Mouse (Mus musculus) forelimb bud, embryonic 11.5 days (tissue): Measurements from ENCODE around the gene Rab22a.
"Not testable (repeated sequence)": the region's sequence is repeated elsewhere in the genome, so short reads cannot be mapped to it uniquely, and the experiment has no call there.

Source experiments
- DNase-seq: peaks from one replicate; pipeline ENCODE4 v3.0.0-alpha.2; 2012; ENCODE audit warnings: low read depth, low spot score

Rab22a gene

DNA sequence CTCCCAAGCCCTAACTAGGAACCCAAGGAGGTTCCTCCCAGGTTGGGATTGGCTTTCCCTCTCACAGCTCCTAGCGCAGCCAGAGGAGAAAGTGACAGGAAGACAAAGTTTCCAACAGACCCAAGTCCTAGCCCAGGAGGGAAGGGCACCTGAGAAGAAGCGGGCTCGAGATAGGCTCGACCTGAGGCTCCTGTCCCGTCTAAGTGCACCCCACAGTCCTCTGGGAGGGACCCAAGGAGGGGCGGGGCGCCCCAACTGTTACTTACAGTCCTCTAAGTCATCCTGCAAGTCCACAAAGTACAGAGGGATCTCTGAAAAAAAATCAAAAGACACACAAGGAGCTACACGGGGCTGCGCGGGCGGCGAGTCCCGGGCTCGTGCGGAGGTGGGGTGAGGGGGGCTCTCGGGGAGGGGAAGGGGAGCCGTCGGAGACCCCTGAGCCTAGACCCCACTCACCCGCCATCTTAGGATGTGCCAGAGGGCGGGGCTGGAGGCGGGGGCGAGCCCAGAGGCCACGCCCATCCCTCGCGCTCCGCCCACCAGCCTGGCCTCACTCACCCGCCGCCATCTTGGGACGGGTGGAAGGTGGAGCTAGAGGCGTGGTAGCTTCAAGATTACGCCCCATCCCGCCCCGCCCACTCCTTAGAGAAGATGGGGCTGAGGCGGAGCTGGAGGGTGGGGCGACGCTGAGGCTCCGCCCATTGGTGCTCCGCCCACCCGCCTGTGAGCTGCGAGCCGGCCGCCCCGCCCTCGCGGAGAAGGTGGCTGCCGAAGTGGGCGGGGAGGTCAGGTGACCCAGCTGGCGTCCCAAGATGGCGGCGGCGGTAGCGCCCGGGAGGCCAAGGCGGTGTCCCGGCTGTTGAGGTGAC is at the start of gene Rab22a:
Gene Rab22a, plus strand, starts transcription at position 704 of the 869 bp plus-strand sequence.
- peak; percentile 99 for DNase-seq

- DNase-seq = no peak
These were observed 44.0 kb upstream of the Rab22a start for GRCm38 (mm10) chr2:173615378-173616081.

- no peak for DNase-seq
These were observed 43.4 kb upstream of the Rab22a start for GRCm38 (mm10) chr2:173616156-173616555.

- DNase-seq = no peak
These were observed 40.4 kb upstream of the Rab22a start for GRCm38 (mm10) chr2:173619132-173619531.

GRCm38 (mm10) chr2:173620645-173621044 is 38.9 kb upstream of the Rab22a start:
- DNase-seq = no peak

DNA sequence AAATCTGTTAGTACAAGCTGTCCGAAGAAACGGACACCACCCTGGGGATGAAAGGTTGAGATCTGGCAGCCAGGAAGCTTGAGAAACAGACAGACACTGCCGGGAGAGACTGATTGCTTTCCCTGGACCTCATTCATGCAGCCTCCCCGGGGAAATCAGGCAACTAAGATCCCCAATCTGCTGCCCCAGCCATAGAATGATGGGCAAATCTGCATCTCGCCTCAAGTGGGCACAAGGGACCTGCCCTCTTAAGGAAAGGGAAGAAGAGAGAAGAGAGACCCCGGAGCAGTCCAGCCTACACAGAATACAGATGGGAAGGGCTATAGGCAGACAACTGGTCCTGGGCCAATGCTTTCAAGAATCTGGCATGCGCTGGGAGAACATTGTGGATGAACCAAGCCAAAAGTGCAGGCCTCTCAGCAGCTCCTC is 37.4 kb upstream of the Rab22a start:
- no peak for DNase-seq

GRCm38 (mm10) chr2:173624667-173625066 is 34.9 kb upstream of the Rab22a start:
- DNase-seq = no peak

DNA sequence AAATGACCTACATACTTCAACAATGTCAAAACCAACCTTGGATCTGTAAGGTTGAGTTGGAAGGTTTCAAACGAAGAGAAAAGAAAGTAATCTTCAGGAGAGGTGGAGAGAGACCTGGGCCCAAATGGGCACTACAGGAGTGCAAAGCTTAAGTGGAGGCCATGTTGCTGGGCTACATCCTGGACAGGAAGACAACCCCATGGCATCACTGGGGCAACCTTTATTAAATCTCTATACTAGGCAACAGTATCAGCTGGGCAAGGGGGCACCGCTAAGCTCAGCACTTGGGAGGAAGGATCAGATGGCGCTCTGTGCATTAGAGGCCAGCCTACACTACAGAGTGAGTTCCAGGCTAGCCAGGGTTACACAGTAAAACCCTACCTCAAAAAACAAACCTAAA is 33.8 kb upstream of the Rab22a start:
- DNase-seq = no peak

DNA sequence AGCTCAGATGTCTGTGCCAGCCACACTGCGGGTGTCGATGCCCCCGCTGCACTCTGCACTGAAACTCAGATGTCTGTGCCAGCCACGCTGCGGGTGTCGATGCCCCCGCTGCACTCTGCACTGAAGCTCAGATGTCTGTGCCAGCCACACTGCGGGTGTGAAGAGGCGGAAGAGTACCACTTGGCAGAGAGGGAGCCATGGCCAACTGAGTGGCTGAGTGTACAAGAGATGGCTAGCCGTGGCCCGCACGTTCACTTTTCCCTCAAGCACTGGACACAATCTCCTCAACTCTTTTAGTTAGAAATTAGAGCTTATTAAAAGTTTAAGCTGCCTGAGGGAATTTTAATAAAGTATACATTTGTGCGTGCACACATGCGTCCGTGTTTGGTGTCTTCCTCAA is 25.5 kb upstream of the Rab22a start:
- not testable (repeated sequence) for DNase-seq

- no peak for DNase-seq
These were observed 18.2 kb upstream of the Rab22a start for GRCm38 (mm10) chr2:173641370-173641769.

- no peak for DNase-seq
These were observed 17.1 kb upstream of the Rab22a start for GRCm38 (mm10) chr2:173642262-173642999.

- no peak for DNase-seq
These were observed 12.2 kb upstream of the Rab22a start for GRCm38 (mm10) chr2:173647197-173647911.

- DNase-seq = no peak
These were observed 9.8 kb upstream of the Rab22a start for GRCm38 (mm10) chr2:173649762-173650161.

DNA sequence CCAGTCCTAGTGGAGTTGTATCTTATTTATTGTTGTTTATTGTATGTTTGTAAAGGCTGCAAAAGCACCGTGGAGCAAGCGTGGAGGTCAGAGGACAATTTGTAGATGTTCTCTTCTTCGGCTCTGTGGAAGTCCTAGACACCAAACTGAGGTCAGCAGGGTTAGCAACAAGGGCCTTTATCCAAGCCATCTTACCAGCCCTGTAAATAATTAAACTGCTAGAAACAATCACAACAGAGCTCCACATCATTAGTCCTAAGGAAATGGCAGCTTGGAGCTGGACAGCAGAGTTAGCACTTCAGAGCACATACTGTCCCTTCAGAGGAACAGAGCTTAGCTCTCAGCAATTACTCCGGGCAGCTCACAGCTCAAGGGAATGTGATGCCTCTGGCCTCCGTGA is 6.0 kb upstream of the Rab22a start:
- no peak for DNase-seq

GRCm38 (mm10) chr2:173657736-173658135 is 1.8 kb upstream of the Rab22a start:
- DNase-seq = no peak

- DNase-seq = no peak
These were observed 1.0 kb upstream of the Rab22a start for GRCm38 (mm10) chr2:173658517-173658916.

DNA sequence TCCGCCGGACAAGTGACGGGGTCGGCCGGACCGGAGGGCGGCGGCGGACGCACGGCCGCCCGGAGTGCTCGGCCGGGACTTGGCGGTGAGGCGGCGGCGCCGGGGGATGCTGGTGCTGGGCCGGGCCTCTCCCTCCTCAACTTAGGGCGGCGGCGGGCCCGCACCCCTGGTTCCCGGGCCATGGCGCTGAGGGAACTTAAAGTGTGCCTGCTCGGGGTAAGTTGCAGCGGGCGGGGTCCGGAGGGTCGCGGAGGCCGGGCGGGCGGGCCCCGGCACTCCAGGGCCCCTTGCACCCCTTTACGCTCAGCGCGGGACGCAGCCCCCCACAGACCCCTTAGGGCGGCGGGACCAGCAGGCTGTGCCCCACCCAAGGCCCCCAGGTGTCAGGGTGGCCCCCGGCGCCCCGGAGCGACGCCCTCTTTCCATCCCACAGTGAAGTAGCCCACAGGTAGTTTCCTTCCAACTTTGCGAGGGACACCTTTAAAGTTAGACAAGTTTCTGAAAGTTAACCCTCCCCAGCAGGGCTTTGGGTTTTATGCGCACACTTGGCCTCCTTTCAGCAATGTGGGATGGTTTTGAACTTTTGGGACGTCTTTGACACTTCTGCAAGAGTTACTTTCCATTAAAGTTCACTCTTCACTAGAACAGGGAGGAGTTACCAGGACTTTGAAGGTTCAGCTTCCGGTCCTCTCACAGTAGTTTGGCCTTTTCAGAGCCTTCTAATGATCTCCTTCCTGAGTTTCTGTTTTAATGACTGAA is 545 bp downstream of the Rab22a start:
- DNase-seq = peak; percentile 9

DNA sequence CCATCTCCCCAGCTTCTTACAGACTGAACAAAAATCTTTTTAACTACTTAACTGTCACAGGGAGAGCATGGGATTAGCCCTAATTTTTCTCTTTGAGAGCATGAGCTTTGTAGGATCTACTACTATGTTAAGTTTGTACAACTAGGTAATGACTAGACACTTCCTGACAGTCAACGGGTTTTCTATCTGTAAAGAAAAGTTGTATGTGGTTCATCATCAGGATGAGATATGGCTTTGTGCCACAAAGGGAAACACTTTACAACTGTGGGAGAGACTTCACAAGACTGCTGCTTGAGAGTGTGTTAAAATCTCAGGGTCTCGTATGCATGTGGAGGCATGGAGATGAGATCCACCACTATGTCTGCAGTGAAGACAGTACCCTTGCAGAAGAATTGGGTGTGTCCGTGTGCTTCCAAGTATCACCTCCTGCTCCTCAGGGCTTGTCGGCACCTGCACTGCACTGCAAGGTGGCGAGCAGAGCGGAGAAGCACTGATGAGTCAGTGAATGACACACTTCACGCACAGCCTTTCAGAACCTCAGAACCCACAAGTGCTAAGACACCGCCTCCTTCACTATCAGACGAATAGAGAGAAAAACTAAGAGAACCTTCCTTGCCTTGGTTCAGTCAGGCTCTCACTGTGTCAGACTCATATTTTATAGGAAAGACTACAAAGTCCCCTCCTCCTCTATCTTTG is 2.8 kb downstream of the Rab22a start:
- DNase-seq = no peak

GRCm38 (mm10) chr2:173664736-173665135 is 5.2 kb downstream of the Rab22a start:
- DNase-seq = no peak

- no peak for DNase-seq
These were observed 5.7 kb downstream of the Rab22a start for GRCm38 (mm10) chr2:173665271-173665670.
